Mouse (Mus musculus) right cerebral cortex, postnatal 25 days (tissue): ENCODE results near the gene Mtnr1b.
A peak's percentile ranks its signal among the peaks of the same experiment; 100 is the strongest.
"Not testable (repeated sequence)": the region's sequence is repeated elsewhere in the genome, so short reads cannot be mapped to it uniquely, and the experiment has no call there.

ENCODE experiments used
- DNase-seq: peaks from one replicate; pipeline ENCODE4 v3.0.0; 2022

The Mtnr1b gene

DNA sequence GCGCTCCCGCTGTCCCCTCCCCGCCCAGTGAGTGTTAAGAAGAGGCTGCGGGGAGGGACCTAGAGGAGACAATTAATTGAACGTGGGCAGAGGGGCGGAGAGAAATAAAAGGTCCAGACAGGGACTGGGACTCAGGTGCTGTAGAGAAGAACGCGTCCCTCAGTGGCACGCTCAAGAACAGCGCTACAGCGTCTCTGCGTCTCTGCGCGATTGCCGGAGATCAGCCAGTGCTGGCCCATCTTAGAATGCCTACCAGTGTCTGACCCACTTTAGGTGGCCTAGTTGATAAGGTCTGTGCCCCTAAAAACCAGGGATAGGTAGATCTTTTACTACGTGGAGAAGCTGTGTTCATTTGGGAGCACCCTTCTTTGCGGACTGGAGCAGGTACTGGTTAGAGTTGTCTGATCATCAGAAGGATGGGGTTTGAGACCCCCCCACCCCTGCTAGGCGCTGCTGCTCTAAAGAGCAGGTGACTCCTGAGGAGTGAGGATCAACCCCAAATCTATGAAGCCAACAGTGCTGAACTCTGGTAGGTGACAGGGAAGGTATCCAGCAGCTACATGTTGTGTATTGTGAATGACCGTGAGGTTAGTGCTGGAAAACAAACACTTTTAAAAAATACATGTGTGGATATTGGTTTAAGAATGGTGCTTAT, at the start of gene Mtnr1b:
Gene Mtnr1b, minus strand, starts transcription at position 51 of the 655 bp plus-strand sequence.
- no peak for DNase-seq

DNA sequence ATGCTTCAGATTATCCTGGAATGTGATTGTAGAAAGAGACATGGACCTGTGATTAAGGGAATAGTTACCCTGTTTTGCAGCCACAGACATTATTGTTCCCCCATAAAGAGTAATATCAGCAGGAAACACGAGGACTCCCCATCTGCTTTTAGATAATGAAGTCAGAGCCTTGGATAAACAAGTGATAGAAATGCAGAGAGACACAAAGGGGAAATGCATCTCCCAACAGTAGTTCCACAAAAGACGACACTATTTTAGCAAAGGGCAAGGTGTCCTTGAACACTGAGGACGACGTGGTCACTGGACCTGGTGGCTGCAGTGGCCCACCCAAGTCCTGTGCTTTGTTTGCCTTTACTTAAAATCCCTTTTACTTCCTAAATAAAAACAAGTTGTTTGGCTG, 45.9 kb upstream of the Mtnr1b start:
- DNase-seq: no peak

DNA sequence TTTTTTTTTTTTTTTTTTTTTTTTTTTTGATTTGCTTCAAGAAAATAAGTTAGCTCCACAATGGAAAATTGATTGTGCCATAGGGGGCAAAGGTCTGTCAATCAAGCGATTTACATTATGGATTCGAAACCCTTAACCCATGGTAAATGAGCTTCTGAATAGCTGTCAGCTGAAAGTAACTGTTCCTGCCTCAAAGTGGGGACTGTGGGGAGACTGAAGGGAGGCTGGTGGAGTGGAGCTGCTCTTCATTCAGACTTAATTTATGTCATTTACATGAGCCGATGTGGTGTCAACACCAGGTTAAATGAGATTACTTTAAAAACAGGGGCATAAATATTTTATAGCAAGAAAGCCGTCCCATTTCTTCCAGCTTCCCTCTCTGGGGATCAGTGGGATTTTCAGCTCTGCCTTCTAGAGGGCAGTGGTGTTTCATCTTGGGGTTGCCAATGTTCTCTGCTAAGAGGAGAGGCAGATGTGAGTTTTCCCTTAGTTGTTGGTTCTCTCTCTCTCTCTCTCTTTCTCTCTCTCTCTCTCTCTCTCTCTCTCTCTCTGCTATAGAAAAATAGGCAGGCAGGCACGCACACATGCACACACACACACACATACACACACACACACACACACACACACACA, 45.1 kb upstream of the Mtnr1b start:
- no peak for DNase-seq

DNA sequence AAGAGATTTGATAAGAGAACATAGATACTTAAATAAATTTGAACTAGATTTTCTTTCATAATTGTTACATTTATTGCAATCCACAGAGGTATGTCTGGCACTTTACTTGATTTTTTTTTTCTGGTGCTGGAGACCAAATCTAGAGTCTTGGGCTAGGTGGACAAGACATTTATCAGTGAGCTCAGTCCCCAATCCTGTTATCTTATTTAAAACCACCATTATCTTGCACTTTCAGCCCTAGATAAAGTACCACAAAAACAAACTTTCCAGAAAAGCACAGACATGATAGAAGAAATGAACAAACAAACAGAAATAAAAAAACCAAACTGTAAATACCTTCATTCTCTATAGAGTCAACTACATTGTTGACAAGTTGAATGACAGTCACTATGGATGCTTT, 42.2 kb upstream of the Mtnr1b start:
- DNase-seq: no peak

DNA sequence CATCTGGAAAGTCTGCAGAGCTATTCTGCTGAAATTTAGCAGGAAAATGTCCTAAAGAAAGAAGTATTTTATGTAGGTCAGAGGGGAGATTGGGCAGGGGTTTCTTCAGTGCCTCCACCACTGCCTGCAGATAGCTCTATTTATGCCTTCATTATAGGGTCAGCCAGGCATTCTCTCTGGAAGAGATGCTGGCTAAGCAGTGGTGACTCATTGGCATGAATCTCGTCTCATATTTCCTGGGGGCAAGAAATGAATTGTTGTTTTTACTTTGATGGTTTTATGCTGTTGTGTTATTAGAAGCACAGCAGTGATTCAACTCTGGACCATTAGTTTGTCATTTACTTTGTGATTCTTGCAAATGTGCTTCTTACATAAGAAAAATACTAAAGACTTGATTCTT, 38.4 kb upstream of the Mtnr1b start:
- DNase-seq: no peak

DNA sequence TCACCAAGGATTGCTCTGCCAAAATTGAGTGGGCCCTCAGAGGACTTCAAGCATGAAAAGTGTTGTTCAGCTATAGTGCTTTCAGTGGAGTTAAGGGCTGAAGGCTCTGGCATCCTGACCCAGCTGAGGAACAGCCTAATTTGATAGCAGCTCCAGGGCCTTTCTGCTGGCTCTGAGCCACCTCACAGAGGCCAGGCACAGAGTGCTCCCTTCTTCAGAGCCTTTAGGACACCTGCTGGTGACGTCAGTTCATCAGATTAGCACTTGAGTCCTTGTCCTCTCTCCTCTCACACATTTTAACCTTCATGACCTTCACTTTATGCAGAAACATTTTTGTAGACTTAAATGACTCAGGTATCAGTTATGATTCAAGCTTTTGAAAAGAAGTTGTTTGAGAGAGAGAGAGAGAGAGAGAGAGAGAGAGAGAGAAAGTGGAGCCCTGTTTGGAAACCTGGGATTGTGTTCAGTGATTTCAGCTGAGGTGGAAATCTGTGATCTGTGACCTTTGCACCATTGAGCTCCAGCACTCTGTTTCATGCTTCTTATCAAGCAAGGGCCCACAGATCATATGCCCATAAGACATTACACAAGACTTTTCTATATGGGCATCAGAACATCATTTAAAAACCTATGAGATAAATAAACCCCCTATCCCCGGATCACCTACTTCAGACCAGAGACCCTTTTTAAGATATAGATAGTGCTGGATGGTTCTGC, 35.2 kb upstream of the Mtnr1b start:
- no peak for DNase-seq

DNA sequence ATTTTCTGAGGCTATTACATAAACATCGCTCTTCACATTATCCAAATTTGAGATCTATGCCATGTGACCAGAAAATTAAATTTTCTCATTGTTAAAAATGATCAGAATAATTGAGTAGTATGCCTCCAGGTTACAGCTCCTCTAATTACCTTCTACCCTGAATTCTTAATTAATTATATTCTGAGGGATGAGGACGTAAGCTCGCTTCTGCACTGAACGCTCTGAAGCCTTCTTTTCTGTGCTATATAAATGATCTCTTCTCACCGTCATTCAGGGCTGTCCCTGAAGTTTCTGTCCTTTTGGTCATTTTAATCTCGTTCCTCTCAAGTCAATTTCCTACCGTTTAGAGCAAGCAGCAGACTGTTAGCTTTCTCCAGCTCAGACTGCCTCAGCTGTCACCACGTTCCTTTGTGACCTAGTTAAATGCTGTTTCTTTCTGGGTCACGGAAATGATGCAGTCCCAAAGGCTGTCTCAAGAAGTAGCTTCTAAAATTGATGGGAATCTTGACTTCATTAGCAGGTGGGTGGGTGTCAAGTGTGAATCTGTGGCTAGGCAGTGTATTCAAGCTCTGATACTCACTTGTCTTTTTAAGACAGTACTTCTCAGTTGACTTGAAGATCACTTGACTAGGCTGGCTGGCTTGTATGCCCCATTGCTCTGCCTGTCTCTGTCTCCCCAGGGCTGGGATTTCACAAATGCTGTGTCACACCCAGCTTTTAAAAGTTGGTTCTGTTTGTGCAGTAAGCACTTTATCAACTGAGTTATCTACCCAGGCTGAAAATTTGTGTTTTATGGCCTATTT, 29.8 kb upstream of the Mtnr1b start:
- no peak for DNase-seq

DNA sequence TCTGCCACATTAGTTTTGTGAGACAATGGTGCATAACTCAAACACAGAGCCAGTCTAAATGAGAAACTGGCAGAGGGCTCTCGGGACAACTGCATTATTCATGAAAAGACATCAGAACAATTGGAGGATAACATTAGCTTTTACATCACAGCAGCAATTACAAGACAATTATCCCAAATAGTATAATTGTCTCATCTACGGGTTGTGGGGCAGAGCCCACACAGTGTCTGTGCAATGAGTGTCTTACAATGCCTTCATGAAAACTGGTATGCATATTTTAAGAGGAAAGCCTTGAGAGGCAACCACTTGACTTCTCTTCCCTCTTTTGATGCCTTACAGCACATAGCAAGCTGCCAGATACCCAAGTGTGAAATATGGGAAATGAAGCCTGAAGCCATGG, 23.8 kb upstream of the Mtnr1b start:
- DNase-seq: no peak

DNA sequence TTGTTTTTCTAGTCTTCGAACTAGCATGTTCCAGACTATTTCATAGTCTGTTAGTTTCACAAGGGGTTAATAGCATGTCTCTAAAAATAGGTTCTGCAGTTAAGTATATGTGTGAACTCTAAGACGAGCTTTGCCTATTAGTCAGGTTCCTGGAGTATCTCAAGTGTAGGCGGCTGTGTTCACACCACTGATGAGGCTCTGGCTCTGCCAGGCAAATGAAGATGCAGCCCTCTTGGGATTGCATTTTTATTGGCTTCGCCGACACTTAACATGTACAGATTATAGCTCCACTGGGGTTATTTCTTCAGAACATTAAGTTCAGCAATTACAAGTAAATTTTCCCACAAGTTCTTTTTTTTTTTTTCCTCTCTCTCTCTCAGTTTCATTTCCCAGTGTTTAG, 12.4 kb upstream of the Mtnr1b start:
- DNase-seq: no peak

DNA sequence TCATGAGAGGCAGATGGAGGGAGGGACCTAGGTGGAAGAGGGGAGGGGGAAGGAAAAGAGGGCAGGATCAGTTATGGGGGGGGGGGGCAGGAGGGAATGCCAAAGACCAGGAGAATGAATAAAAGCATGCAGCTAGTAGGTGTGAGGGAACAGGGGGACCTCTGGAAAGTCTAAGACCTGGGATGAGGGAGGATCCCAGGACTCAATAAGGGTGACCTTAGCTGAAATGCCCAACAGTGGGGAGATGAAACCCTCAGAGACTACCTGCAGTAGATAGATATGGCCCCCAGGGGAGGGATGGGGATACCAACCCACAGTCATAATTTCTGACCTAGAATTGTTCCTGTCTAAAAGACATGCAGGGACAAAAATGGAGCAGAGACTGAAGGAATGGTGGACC, 6.4 kb upstream of the Mtnr1b start:
- DNase-seq: no peak

DNA sequence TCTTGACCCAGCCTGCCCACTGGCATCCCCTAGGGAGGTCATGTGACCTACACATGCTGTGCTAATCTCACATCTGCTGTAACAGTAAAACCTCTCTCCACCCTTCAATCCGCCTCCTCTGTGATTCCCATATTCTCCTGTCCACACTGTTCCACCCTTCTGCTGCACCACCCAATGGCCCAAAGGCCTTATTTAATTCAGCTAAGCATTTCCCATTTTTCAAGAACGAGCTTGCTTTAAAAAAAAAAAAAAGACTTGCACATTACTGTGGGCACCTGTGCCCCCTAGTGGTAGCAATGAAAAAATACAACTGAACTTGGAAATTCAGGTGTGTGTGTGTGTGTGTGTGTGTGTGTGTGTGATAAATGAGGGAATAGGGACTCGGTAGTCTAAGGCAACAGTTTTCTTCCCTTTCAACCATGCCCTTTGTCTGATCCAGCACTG, 5.8 kb upstream of the Mtnr1b start:
- DNase-seq: no peak

DNA sequence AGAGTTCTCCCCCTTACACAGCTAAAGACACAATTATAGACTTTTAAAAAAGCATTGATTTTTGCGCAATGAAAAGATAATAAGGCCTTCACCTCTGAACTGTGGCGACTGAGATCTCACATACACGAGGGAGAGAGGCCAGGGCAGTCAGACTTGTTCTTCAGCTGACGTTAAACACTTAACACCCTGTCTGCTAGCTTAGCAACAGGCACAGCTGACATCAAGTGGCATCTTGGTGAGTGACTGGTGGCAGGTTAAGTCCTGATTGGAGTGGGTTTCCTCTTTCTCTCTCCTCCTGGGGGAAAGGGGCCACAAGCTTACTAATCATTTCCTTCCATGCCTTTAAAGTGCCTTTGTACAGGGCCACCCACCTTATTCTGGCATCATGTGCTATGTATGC, 4.3 kb downstream of the Mtnr1b start:
- DNase-seq: no peak

DNA sequence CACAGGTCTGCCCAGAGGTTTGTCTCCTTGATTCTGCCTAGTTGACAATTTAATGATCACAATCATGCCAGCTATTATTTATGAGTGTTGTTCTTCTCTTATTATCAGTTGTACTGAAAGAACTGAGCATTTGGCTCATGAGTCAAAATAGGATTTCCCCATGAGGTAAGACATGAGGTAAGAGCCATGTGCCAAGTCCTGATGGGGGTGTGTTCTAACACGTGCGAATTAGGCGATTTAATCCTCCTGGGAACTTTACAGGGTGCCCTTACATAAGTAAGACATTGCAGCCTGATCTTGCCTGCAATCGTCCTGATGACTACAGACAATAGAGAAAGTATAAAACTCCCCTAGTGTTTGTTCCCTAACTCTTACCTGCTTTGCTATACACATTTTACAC, 4.9 kb downstream of the Mtnr1b start:
- no peak for DNase-seq

DNA sequence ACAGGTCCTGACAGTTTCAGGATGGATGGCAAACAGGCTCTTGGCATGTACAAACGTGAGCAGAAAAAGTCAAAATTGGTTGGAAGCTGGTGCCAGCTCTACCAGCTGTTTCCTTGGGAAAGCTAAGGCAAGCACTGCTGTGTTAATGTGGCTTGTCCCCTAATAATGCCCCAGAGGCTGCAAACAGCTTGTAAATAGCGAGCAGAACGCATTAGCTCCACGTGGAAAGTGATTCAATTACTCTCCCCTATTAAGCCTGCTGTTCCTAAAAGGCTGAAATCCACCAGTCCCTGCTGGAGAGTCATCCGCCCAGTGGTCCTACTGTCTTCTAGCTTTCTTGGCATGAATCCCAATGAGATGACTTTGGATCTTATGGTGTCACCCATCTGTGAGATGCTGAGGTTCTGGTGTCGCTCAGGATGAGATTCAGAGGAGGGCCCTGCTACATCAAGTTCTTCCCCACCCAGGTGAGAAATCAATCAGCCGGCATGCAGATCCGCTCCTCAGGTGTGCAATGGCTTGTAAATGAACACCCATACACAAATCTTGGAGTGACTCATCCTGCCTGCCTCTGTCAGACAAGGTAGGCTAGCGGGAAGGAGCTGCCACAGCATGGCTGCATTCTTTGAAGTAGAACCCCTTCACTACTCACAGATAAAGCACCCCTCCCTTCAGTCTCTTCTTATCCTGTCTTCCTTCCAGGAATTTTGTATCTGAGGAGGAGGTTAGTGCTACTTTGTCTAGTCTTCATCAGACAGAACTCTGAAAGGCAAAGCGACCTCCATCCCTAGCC, 7.9 kb downstream of the Mtnr1b start:
- no peak for DNase-seq

DNA sequence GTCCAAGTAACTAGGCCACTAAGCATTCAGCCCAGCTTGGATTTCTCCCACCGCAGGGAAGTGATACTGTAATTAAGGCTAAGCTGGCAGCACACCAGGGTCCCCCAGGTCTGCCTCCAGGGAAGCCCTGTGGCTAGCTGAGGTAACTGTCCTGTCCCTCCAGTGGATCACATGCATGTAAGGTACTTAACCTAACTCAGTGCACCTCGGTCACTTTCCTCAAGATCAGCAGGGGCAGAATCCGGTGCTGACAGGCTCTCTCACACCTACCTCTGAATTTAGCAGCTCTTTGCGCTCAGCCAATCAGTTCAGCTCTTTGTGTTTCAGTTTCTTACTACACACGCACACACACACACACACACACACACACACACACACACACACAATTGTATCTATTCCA, 13.0 kb downstream of the Mtnr1b start:
- DNase-seq: no peak

DNA sequence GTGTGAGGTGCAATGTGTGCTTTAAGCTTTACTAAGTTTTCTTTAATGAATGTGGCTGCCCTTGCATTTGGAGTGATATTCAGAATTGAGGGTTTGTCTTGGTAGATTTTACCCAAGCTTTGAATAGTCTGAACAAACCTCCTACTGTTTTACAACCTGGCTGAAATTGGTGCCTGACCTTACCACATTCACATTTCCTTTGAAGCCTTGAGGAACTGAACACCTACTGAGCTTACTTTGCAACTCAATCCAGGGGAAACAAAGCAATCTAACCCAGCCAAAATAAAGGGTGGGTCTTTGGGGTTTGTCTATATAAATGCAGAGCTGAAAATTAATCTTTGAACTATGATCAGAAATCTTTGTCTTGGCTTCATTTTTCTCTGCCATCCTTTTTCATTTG, 23.6 kb downstream of the Mtnr1b start:
- no peak for DNase-seq

DNA sequence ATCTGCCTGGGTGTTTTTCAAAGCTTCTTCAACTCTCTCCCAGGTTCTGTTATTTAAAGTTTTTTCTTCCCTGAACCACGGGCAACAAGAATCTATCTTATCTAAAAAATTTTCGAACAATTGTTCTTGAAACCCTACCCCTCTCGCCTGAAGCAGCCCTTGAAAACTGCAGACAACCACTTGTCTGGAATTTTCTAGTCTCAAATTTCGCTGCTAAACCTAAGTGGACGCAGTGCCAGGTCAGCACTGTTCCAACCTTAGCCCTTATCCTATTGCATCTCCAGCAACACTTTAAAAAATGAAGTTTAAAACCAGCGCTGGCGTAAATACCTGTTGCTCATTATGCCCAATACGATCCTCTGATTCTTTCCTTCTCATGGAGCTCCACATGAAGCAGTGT, 29.0 kb downstream of the Mtnr1b start:
- DNase-seq: no peak

DNA sequence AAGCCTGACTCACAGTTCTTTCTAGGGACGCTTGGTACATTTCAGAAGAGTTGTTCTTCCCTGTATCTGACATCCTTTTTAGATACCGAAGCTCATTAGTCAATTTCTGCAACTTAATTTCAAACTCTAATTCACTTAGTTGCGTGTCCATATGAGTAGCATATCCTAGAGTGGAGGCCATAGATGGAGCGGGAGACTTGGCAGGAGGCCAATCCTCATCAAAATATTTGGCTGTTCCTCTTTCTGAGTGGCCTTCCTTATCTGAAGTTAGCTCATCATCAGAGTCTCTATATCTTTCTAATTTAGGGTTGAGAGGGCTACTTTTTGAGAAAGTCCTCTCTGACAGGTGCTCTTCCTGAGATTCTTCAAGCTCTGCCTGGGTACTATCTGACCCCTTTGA, 29.4 kb downstream of the Mtnr1b start:
- not testable (repeated sequence) for DNase-seq

DNA sequence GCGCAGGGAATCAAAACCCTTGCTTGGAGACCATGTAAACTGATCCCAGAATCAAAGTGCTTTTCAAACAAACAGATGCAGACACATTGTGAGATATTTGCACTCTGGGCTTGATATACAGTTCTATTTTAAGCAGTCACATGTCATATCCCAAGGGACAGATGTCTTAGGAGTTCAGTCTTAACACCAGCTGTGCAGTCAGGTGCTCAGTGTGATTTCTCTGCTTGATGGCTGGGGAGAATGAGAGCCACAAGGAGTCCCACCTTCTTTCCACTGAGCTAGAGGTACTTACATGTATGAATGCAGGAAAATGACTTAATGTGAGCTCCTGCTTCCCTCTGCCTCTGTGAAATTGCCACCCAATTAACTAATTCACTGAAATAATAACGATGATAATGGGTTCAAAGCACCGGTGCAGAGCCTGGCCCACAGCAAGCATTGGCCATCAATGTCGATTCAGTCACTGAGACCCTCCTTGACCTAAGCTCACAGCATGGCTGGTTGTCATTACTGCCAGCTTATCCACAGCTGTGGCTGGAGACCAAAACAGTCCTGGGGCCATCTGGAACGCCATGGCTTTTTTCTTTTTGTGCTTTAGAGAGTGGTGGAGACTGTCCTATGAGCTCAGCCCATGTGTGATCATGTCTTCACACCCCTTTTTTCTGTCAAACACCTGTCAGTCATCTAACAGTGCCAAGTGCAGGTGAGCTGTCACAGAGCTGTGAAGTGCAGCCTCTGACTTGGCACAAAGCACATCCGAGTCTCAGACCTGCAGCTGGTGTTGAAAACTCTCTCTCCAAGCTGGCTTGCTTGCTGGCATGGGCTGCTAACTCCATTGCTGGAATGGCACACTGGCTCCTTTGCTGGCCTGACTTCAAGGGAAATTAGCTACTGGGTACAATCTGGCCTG, 61.1 kb downstream of the Mtnr1b start:
- peak; percentile 8 for DNase-seq

DNA sequence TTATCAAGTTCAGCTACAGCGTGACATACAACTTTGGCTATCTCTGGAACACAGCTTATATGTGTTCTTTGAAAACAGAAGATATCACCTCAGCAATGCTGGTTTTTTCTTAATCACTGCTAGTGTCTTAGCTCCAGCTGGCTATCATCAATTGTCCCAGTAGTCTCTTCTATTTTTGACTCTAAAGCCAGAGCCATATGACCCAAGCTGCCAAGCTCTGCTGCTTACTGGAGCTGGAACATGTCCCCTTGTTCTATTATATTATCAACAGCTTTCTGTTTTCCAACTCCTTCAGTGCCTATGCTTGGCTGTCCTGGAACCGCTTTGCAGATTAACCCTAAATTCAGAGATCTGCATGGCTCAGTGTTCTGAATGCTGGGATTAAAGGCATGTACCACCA, 70.1 kb downstream of the Mtnr1b start:
- no peak for DNase-seq

DNA sequence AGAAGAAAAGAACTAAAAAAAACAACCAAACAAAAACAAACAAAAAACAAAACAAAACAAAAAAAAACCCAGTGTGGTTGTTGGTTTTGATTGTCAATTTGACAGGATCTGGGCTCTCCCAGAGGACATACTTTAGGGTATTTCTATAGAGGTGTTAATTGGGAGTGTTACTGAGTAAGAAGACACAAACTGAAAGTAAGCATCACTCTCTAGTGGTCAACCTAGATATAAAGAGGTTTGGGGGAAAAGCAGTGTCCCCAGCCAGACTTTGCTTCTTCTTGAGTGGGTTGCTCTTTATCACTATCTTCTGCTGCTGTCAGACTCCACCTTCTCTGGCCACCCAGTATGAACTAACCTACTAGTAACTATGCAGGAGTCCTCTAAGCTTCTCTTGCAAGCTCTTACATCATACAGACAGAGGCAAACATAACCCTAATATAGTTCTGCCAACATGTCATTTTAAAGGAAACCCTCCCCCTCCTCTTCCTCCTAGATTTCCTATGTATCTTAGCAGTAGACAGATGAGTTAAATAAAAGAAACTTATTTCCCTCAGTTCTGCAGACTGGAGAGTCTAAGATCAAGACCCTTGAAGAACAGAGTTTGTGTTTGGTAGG, 71.8 kb downstream of the Mtnr1b start:
- DNase-seq: no peak
